Mouse (Mus musculus): Measurements from ENCODE around the gene Abhd14a. TPM values are rescaled to one million over a fixed set of nuclear protein-coding genes. Genes with fewer than 3 reads are reported as not detected.
A peak's percentile ranks its signal among the peaks of the same experiment; 100 is the strongest.

Abhd14a gene
- polyA plus RNA-seq, 1 experiment from 2014 or later = 34.5 TPM

GRCm38 (mm10) chr9:106478101-106478500, 30.6 kb upstream of the Abhd14a start:
- H3K9ac ChIP-seq (ENCODE audit: low read length) = peak overlapping the region; percentile 67
- H3K9me3 ChIP-seq (ENCODE audit: control insufficient read depth, low read length) = no peaks in the 10 kb centered on the region
- H3K36me3 ChIP-seq (ENCODE audit: control insufficient read depth, insufficient read depth, low read length) = peaks cover 6% of the 10 kb centered on the region
- ATAC-seq (ENCODE audit: low FRiP score) (no peak), DNase-seq (ENCODE audit: low spot score, missing footprints) (no peak)
- H3K4me2 ChIP-seq = peak overlapping the region; percentile 97
- no peak overlapping the region for H3K27ac ChIP-seq (ENCODE audit: low read depth, low read length)
- peak overlapping the region; percentile 56 for H3K4me3 ChIP-seq (ENCODE audit: low read depth, low read length)
- H3K4me1 ChIP-seq (ENCODE audit: control insufficient read depth, insufficient read depth, low read length) = peaks cover 24% of the 10 kb centered on the region
- 81% methylated on average over 9 of the region's 9 CpGs for WGBS
- H3K27me3 ChIP-seq (ENCODE audit: control insufficient read depth, insufficient read depth, low read length) = no peaks in the 10 kb centered on the region

GRCm38 (mm10) chr9:106477649-106478048, 30.2 kb upstream of the Abhd14a start:
- Histone ChIP-seq H3K4me3 (ENCODE audit: low read depth, low read length) (peak overlapping the region; percentile 56), H3K9me3 (ENCODE audit: control insufficient read depth, low read length) (no peaks in the 10 kb centered on the region), H3K4me2 (peak overlapping the region; percentile 97), H3K4me1 (ENCODE audit: control insufficient read depth, insufficient read depth, low read length) (peaks cover 24% of the 10 kb centered on the region), H3K9ac (ENCODE audit: low read length) (peak overlapping the region; percentile 67), H3K27ac (ENCODE audit: low read depth, low read length) (no peak overlapping the region), H3K27me3 (ENCODE audit: control insufficient read depth, insufficient read depth, low read length) (no peaks in the 10 kb centered on the region), H3K36me3 (ENCODE audit: control insufficient read depth, insufficient read depth, low read length) (peaks cover 6% of the 10 kb centered on the region)
- ATAC-seq (ENCODE audit: low FRiP score) = no peak
- peak; percentile 87 for DNase-seq (ENCODE audit: low spot score, missing footprints)
- 6% methylated on average over 16 of the region's 16 CpGs for WGBS

GRCm38 (mm10) chr9:106476924-106477484, 29.5 kb upstream of the Abhd14a start, which contains the start of gene Parp3:
Gene Parp3, minus strand, starts transcription at chr9:106476949.
- peak; percentile 98 for ATAC-seq (ENCODE audit: low FRiP score)
- Histone ChIP-seq H3K9me3 (ENCODE audit: control insufficient read depth, low read length) (no peaks in the 10 kb centered on the region), H3K27me3 (ENCODE audit: control insufficient read depth, insufficient read depth, low read length) (no peaks in the 10 kb centered on the region), H3K4me1 (ENCODE audit: control insufficient read depth, insufficient read depth, low read length) (peaks cover 24% of the 10 kb centered on the region), H3K9ac (ENCODE audit: low read length) (peak within 1 kb of the TSS; percentile 67), H3K27ac (ENCODE audit: low read depth, low read length) (no peak within 1 kb of the TSS), H3K4me2 (peak within 1 kb of the TSS; percentile 97), H3K4me3 (ENCODE audit: low read depth, low read length) (peak within 1 kb of the TSS; percentile 56), H3K36me3 (ENCODE audit: control insufficient read depth, insufficient read depth, low read length) (peaks cover 6% of the 10 kb centered on the region)
- under 1% methylated on average over 41 of the region's 41 CpGs for WGBS
- DNase-seq (ENCODE audit: low spot score, missing footprints) = peak; percentile 99

GRCm38 (mm10) chr9:106476002-106476923, 28.8 kb upstream of the Abhd14a start:
- Histone ChIP-seq H3K9ac (ENCODE audit: low read length) (peak overlapping the region; percentile 38), H3K4me1 (ENCODE audit: control insufficient read depth, insufficient read depth, low read length) (peaks cover 29% of the 10 kb centered on the region), H3K27ac (ENCODE audit: low read depth, low read length) (no peak overlapping the region), H3K36me3 (ENCODE audit: control insufficient read depth, insufficient read depth, low read length) (peaks cover 6% of the 10 kb centered on the region), H3K4me2 (peak overlapping the region; percentile 30; the same call in 1 of the 2 replicates), H3K27me3 (ENCODE audit: control insufficient read depth, insufficient read depth, low read length) (no peaks in the 10 kb centered on the region), H3K9me3 (ENCODE audit: control insufficient read depth, low read length) (no peaks in the 10 kb centered on the region), H3K4me3 (ENCODE audit: low read depth, low read length) (no peak overlapping the region)
- DNase-seq (ENCODE audit: low spot score, missing footprints) = no peak
- peak; percentile 52; the same call in 1 of the 2 replicates for ATAC-seq (ENCODE audit: low FRiP score)
- 38% methylated on average over 16 of the region's 16 CpGs for WGBS

- Histone ChIP-seq H3K27ac (ENCODE audit: low read depth, low read length) (no peak within 1 kb of the TSS), H3K9me3 (ENCODE audit: control insufficient read depth, low read length) (no peaks in the 10 kb centered on the region), H3K36me3 (ENCODE audit: control insufficient read depth, insufficient read depth, low read length) (peaks cover under 1% of the 10 kb centered on the region; the same call in 1 of the 2 replicates), H3K9ac (ENCODE audit: low read length) (peak within 1 kb of the TSS; percentile 38), H3K4me2 (peak within 1 kb of the TSS; percentile 30; the same call in 1 of the 2 replicates), H3K4me1 (ENCODE audit: control insufficient read depth, insufficient read depth, low read length) (peaks cover 29% of the 10 kb centered on the region), H3K27me3 (ENCODE audit: control insufficient read depth, insufficient read depth, low read length) (no peaks in the 10 kb centered on the region), H3K4me3 (ENCODE audit: low read depth, low read length) (no peak within 1 kb of the TSS)
- DNase-seq (ENCODE audit: low spot score, missing footprints) (peak; percentile 66), ATAC-seq (ENCODE audit: low FRiP score) (no peak)
- 82% methylated on average over 10 of the region's 10 CpGs for WGBS
These were observed 28.2 kb upstream of the Abhd14a start, which contains the start of gene Rrp9 for GRCm38 (mm10) chr9:106475663-106476001. Gene Rrp9, plus strand, starts transcription at chr9:106475963.

GRCm38 (mm10) chr9:106475046-106475445, 27.6 kb upstream of the Abhd14a start:
- H3K4me1 ChIP-seq (ENCODE audit: control insufficient read depth, insufficient read depth, low read length) = peaks cover 29% of the 10 kb centered on the region
- no peak overlapping the region for H3K27ac ChIP-seq (ENCODE audit: low read depth, low read length)
- H3K9ac ChIP-seq (ENCODE audit: low read length) = peak overlapping the region; percentile 3; the same call in 1 of the 2 replicates

GRCm38 (mm10) chr9:106474456-106474855, 27.0 kb upstream of the Abhd14a start:
- ATAC-seq (ENCODE audit: low FRiP score) (peak; percentile 30), DNase-seq (ENCODE audit: low spot score, missing footprints) (peak; percentile 98)
- WGBS = 6% methylated on average over 6 of the region's 6 CpGs
- peak overlapping the region; percentile 9 for H3K9ac ChIP-seq (ENCODE audit: low read length)
- H3K4me2 ChIP-seq = no peak overlapping the region
- H3K27ac ChIP-seq (ENCODE audit: low read depth, low read length) = no peak overlapping the region
- no peaks in the 10 kb centered on the region for H3K27me3 ChIP-seq (ENCODE audit: control insufficient read depth, insufficient read depth, low read length)
- no peaks in the 10 kb centered on the region for H3K9me3 ChIP-seq (ENCODE audit: control insufficient read depth, low read length)
- H3K36me3 ChIP-seq (ENCODE audit: control insufficient read depth, insufficient read depth, low read length) = no peaks in the 10 kb centered on the region
- no peak overlapping the region for H3K4me3 ChIP-seq (ENCODE audit: low read depth, low read length)
- peaks cover 29% of the 10 kb centered on the region for H3K4me1 ChIP-seq (ENCODE audit: control insufficient read depth, insufficient read depth, low read length)

More at GRCm38 (mm10) chr9:106475046-106475445, 27.6 kb upstream of the Abhd14a start:
- ATAC-seq (ENCODE audit: low FRiP score) (no peak), DNase-seq (ENCODE audit: low spot score, missing footprints) (peak; percentile 80)
- no peak overlapping the region for H3K4me2 ChIP-seq
- no peaks in the 10 kb centered on the region for H3K36me3 ChIP-seq (ENCODE audit: control insufficient read depth, insufficient read depth, low read length)
- 67% methylated on average over 7 of the region's 7 CpGs for WGBS
- no peak overlapping the region for H3K4me3 ChIP-seq (ENCODE audit: low read depth, low read length)
- H3K9me3 ChIP-seq (ENCODE audit: control insufficient read depth, low read length) = no peaks in the 10 kb centered on the region
- no peaks in the 10 kb centered on the region for H3K27me3 ChIP-seq (ENCODE audit: control insufficient read depth, insufficient read depth, low read length)

- no peak for ATAC-seq (ENCODE audit: low FRiP score)
- H3K36me3 ChIP-seq (ENCODE audit: control insufficient read depth, insufficient read depth, low read length) = no peaks in the 10 kb centered on the region
- H3K9me3 ChIP-seq (ENCODE audit: control insufficient read depth, low read length) = no peaks in the 10 kb centered on the region
- H3K27ac ChIP-seq (ENCODE audit: low read depth, low read length) = no peak overlapping the region
- peak; percentile 72 for DNase-seq (ENCODE audit: low spot score, missing footprints)
- H3K9ac ChIP-seq (ENCODE audit: low read length) = peak overlapping the region; percentile 9; the same call in 1 of the 2 replicates
- peaks cover 29% of the 10 kb centered on the region for H3K4me1 ChIP-seq (ENCODE audit: control insufficient read depth, insufficient read depth, low read length)
- no peak overlapping the region for H3K4me3 ChIP-seq (ENCODE audit: low read depth, low read length)
- H3K4me2 ChIP-seq = no peak overlapping the region
- 83% methylated on average over 5 of the region's 5 CpGs for WGBS
- H3K27me3 ChIP-seq (ENCODE audit: control insufficient read depth, insufficient read depth, low read length) = no peaks in the 10 kb centered on the region
These were observed 26.3 kb upstream of the Abhd14a start for GRCm38 (mm10) chr9:106473753-106474105.
